Mouse (Mus musculus) stomach, embryonic 16.5 days (tissue): Measurements from ENCODE around the gene Med27. TPM values are rescaled to one million over a fixed set of nuclear protein-coding genes. Genes with fewer than 3 reads are reported as not detected.

Source experiments
- ATAC-seq: fragments of 200-750 bp; cut with Nextera tagmentation; 2 replicates; pipeline ENCODE4 v1.8.0; 2017; ENCODE audit warnings: moderate number of reproducible peaks, moderate TSS enrichment; ENCODE audit not compliant: insufficient read depth, low FRiP score
- H3K27ac ChIP-seq: fragments of 300-500 bp; sonication (generic); 2 replicates; pipeline ENCODE4 v1.5.1; 2014; ENCODE audit warnings: low read length
- H3K27me3 ChIP-seq: fragments of 300-500 bp; sonication (generic); 2 replicates; pipeline ENCODE4 v1.6.1; 2014; ENCODE audit warnings: low read length, control low read depth, mixed read lengths; ENCODE audit not compliant: control insufficient read depth, insufficient read depth
- H3K36me3 ChIP-seq: fragments of 300-500 bp; sonication (generic); 2 replicates; pipeline ENCODE4 v1.6.1; 2014; ENCODE audit warnings: low read length; ENCODE audit not compliant: control insufficient read depth, insufficient read depth
- H3K4me1 ChIP-seq: fragments of 300-500 bp; sonication (generic); 2 replicates; pipeline ENCODE4 v1.6.1; 2014; ENCODE audit warnings: low read length, control low read depth, mixed read lengths; ENCODE audit not compliant: control insufficient read depth, insufficient read depth
- H3K4me2 ChIP-seq: fragments of 300-500 bp; sonication (generic); 2 replicates; pipeline ENCODE4 v1.6.1; 2014; ENCODE audit warnings: low read depth, low read length, mixed read lengths
- H3K4me3 ChIP-seq: fragments of 300-500 bp; sonication (generic); replicated peaks from 2 replicates; pipeline ENCODE4 v1.5.1; 2014; ENCODE audit warnings: mild to moderate bottlenecking, low read length
- H3K9ac ChIP-seq: fragments of 300-500 bp; sonication (generic); 2 replicates; pipeline ENCODE4 v1.6.1; 2014; ENCODE audit warnings: low read length
- H3K9me3 ChIP-seq: fragments of 300-500 bp; sonication (generic); replicated peaks from 2 replicates; pipeline ENCODE4 v1.6.1; 2016; ENCODE audit warnings: low read length, control low read depth; ENCODE audit not compliant: control insufficient read depth
- WGBS: fragments of 180-500 bp; shearing (Covaris S2); extraction: QIAGEN DNeasy Blood & Tissue Kit; methylation state at CpG from one replicate; pipeline ENCODE4 v1.1.7; 2014; 5-methylcytosine and 5-hydroxymethylcytosine counted together
- polyA plus RNA-seq: library from polyadenylated mRNA; unstranded; fragments of >200 nt; fragmentation: Nextera tagmentation; extraction: Ambion mirVana; gene quantifications from 2 replicates; pipeline ENCODE4 v1.2.1, GENCODE M21; 2015

Gene Med27
- polyA plus RNA-seq, 1 experiment from 2014 or later = 37.0 TPM

DNA sequence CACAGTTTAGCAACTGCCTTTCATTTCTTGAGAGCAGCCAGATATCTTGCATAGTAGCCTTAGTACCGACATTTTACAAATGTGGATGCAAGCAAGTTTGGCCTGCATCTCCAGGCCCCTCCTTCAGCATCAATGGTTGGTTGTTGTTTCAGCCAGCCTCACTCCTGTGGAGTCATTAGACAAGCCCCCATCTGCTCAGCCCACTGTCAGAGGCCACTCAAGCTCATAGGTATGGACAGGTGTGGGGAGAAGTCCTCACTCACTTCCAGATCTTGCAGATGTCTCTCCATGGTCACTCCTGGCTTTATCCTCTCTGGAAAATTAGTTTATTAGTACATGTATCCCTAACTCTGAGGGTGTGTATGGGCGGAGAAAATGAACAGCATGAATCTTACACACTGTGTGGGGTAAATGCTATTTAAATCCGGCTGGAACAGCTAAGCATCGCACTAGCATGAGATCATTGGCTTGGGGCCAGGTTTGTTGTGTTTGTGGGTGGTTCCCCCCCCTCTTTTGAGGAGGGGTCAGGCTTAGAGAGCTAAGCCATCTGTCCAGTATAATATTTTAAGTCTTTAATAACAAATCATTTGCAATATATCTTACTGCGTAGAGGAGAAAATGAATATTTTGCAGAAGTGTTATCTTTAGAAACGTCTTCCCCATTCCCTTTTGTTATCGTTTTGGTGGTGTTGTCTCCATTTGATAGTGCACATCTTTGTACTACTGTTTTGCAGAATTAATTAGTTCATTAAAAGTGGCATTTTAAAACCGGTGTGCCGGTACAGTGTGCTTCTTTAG, 118.4 kb downstream of the Med27 start:
- Histone ChIP-seq H3K36me3 (no peaks in the 10 kb centered on the region), H3K4me1 (peaks cover 14% of the 10 kb centered on the region), H3K4me3 (no peak overlapping the region), H3K4me2 (no peak overlapping the region), H3K9me3 (no peaks in the 10 kb centered on the region), H3K27ac (0 out of 2 replicates have a peak overlapping the region, but pooled peaks have one; percentile 0), H3K9ac (no peak overlapping the region), H3K27me3 (no peaks in the 10 kb centered on the region)
- WGBS = 49% methylated on average over 9 of the region's 9 CpGs
- peak; percentile 66 for ATAC-seq

DNA sequence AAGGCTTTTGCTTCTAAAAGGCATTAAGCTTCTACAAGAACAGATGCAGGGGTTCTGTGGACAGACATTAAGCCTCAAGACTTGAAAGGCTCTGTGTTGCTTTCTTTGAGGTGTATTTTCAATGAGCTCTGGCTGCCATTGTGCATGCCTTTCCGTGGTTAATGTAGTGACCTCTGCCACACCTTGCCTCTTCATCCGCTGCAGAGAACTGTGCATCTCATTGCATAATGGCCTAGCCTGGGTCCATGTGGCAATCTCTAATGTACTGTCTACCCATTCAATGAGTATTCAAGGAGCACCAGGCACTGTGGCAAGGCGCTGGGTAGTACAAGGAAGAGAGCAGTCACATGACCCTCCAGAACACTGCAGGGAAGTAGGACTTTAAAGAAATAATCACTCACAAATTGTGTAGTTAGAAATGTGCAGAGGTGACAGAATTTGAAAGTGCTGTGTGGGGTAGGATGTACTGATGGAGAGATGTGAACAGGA, 119.1 kb downstream of the Med27 start:
- Histone ChIP-seq H3K27ac (no peak overlapping the region), H3K4me3 (no peak overlapping the region), H3K4me2 (no peak overlapping the region), H3K27me3 (no peaks in the 10 kb centered on the region), H3K36me3 (no peaks in the 10 kb centered on the region), H3K9ac (no peak overlapping the region), H3K9me3 (no peaks in the 10 kb centered on the region), H3K4me1 (peaks cover 14% of the 10 kb centered on the region)
- no peak for ATAC-seq
- 54% methylated on average over 3 of the region's 3 CpGs for WGBS

DNA sequence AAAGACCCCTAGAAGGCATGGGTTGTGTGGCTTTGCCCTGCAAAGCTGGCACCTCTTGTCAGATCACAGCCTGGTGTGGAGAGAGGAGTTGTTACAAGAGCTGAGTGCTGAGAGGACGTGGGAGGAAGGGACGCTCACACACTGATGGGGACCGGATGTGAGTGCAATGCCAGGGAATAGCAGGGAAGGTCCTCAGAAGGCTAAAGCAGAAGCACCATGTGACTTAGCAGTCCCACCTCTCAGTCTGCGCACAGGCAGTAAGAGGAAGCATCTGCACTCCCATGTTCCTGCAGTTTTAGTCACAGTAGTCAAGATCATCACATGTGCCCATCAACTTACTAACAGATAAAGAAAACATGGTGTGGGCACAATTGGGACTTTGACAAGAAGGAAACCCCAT, 119.8 kb downstream of the Med27 start:
- no peak overlapping the region for H3K27ac ChIP-seq
- no peaks in the 10 kb centered on the region for H3K36me3 ChIP-seq
- WGBS = 62% methylated on average over 4 of the region's 4 CpGs
- ATAC-seq = no peak
- no peaks in the 10 kb centered on the region for H3K9me3 ChIP-seq
- no peak overlapping the region for H3K4me3 ChIP-seq
- H3K4me2 ChIP-seq = no peak overlapping the region
- H3K4me1 ChIP-seq = peaks cover 14% of the 10 kb centered on the region
- no peak overlapping the region for H3K9ac ChIP-seq
- H3K27me3 ChIP-seq = no peaks in the 10 kb centered on the region

DNA sequence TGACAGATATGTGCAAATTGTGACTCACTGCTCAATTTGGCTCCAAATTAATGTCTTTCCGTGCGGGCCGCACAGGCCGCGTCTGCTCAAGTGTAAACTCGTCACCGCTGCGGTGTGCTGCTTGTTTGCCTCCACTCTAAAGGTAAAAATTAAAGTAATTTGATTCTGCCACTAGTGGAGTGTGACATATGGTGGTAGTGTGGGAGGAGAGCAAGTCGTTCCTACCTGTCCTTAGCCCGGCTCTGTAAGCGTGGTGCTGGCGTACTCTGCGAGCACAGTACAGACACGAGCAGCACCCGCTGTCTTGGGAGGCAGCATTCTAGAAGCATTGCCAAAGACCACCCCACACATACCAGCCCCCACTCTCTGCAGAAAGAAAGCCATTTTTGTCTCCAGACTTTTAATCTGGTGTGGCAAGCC, 121.9 kb downstream of the Med27 start:
- Histone ChIP-seq H3K27ac (no peak overlapping the region), H3K4me2 (no peak overlapping the region), H3K9ac (peak overlapping the region; percentile 24; the same call in 1 of the 2 replicates), H3K4me3 (no peak overlapping the region), H3K9me3 (no peaks in the 10 kb centered on the region), H3K4me1 (peaks cover 14% of the 10 kb centered on the region), H3K27me3 (no peaks in the 10 kb centered on the region), H3K36me3 (no peaks in the 10 kb centered on the region)
- peak; percentile 15; the same call in 1 of the 2 replicates for ATAC-seq
- WGBS = 43% methylated on average over 15 of the region's 15 CpGs

DNA sequence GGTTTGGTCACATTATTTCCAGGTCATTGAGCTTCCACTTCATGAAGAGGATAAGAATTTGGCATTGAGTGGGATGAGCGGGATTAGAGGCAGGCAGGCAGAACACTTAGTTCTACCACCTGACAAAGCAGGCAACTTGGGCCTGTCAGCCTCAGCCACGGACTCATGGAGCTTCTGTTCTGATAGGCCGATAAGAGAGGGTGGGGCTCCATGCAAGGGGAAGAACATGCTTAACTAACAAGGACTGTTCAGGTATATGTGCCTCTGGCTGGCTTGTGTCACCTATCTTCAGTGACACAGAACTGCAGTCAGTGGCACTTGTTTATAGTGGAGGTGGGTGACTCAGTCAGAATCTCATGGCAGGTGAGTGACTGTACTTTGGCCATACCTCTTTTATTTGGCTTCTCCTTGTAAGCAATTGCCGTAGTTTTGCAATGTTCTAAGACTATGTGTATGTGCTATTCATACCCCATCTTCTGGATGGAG, 126.4 kb downstream of the Med27 start:
- Histone ChIP-seq H3K4me3 (no peak overlapping the region), H3K36me3 (no peaks in the 10 kb centered on the region), H3K9me3 (no peaks in the 10 kb centered on the region), H3K27ac (no peak overlapping the region), H3K9ac (no peak overlapping the region), H3K27me3 (no peaks in the 10 kb centered on the region), H3K4me2 (no peak overlapping the region), H3K4me1 (no peaks in the 10 kb centered on the region; the same call in 1 of the 2 replicates)
- 77% methylated on average over 4 of the region's 4 CpGs for WGBS
- ATAC-seq = no peak

DNA sequence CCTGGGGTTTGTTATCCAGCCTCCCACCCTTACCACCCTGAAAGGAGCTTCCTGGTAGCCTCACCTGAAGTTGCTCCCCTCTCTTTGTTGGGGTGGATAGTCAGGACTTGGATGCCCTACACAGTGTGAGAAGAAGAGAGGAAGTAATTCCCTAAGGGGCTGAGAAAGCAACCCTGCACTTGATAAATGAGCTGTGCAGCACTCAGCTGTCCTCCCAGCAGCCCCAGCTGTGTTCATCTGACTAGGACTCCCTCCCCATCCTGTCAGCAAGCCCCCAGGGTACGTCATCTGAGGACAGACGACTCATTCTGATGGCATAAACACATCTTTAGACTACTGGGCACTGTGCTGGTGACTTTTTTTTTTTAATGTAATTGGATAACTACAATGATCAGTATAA, 127.3 kb downstream of the Med27 start:
- WGBS = 50% methylated on average over 2 of the region's 2 CpGs
- ATAC-seq = no peak
- no peaks in the 10 kb centered on the region; the same call in 1 of the 2 replicates for H3K4me1 ChIP-seq
- H3K4me2 ChIP-seq = no peak overlapping the region
- no peak overlapping the region for H3K4me3 ChIP-seq
- H3K27ac ChIP-seq = no peak overlapping the region
- no peaks in the 10 kb centered on the region for H3K36me3 ChIP-seq
- no peaks in the 10 kb centered on the region for H3K27me3 ChIP-seq
- H3K9ac ChIP-seq = no peak overlapping the region
- no peaks in the 10 kb centered on the region for H3K9me3 ChIP-seq

DNA sequence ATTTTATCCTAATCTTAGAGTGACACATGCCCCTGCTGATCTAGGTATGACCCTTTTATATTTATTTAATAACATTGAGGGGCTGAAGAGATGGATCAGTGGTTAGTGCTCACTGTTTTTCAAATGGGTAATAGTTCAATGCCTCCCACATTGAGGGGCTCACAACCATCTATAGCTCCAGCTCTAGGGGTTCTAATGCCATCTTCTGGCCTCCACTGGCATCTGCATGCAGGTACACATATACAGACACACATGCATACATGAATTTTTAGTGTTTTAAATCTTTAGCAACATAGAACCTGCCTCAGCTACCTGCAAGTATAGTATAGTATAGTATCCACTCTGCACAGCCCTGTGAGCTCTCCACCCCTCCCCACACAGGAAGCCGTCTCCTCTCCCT, 130.1 kb downstream of the Med27 start:
- Histone ChIP-seq H3K4me3 (no peak overlapping the region), H3K36me3 (no peaks in the 10 kb centered on the region), H3K4me2 (no peak overlapping the region), H3K27me3 (no peaks in the 10 kb centered on the region), H3K27ac (no peak overlapping the region), H3K4me1 (no peaks in the 10 kb centered on the region), H3K9me3 (no peaks in the 10 kb centered on the region), H3K9ac (no peak overlapping the region)
- 97% methylated on average over 1 of the region's 1 CpGs for WGBS
- ATAC-seq = no peak

DNA sequence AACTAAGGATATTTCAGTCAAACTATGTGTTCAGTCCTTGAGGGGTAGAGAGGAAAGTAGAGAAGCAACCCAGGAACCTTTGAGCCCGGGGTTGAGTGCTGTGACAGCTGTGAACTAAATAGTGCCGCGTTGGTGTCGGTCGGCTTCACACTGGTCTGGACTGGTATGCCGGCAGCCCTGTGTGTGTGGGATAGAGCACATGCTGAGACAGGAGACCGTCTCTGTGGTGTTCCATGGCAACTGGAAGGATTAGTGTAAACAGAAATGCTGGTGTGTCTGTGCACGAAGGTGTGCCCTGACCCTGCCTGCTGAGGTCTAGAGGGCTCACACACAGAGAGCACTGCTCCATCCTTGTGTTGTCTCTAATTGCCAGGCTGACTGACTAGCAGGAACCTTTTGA, 135.2 kb downstream of the Med27 start:
- no peak overlapping the region for H3K4me2 ChIP-seq
- no peak overlapping the region for H3K27ac ChIP-seq
- no peaks in the 10 kb centered on the region for H3K4me1 ChIP-seq
- H3K9me3 ChIP-seq = no peaks in the 10 kb centered on the region
- no peaks in the 10 kb centered on the region for H3K36me3 ChIP-seq
- H3K9ac ChIP-seq = no peak overlapping the region
- no peaks in the 10 kb centered on the region for H3K27me3 ChIP-seq
- no peak for ATAC-seq
- H3K4me3 ChIP-seq = no peak overlapping the region
- 45% methylated on average over 8 of the region's 8 CpGs for WGBS

DNA sequence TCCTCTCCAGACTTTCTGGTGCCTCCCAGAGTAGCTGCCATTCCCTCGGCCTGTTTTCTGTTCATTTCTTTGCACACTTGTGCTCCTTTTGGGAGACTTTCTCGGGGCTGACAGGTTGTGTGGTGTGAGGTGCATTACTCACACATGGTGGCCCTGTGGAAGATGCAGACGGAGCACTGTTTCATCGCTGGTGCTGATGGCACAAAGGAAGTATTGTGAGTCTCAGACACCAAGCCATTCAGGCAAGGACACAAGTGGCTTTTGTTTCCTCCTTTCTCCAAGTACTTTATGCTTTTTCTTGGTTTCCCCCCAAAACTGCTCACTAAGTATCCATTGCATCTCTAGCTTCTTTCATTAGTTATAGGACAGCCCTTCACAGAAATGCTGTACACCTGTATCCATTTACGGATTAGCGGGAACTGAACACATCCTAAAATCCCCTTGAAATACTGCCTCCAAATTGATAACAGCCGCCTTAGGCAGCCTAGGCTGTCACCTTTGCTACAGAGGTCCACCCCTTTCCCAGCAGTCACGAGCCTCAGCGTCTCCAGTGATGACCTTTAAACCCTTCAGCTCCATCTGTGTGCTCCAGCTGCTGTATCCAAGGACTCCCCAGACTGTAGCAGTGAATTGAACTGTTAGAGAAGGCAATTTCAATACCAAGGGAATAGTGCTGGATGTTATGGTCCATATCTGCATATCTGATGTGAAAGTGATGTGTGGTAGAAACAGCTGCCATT, 136.5 kb downstream of the Med27 start:
- H3K27ac ChIP-seq = no peak overlapping the region
- H3K4me2 ChIP-seq = no peak overlapping the region
- ATAC-seq = no peak
- H3K9me3 ChIP-seq = no peaks in the 10 kb centered on the region
- no peak overlapping the region for H3K4me3 ChIP-seq
- no peaks in the 10 kb centered on the region for H3K36me3 ChIP-seq
- 55% methylated on average over 9 of the region's 9 CpGs for WGBS
- no peaks in the 10 kb centered on the region for H3K27me3 ChIP-seq
- no peak overlapping the region for H3K9ac ChIP-seq
- H3K4me1 ChIP-seq = no peaks in the 10 kb centered on the region
